Mouse (Mus musculus) spleen, postnatal 4 days (tissue): Measurements from ENCODE around the gene Mllt3.
A peak's percentile ranks its signal among the peaks of the same experiment; 100 is the strongest.

Source experiments
- DNase-seq, 2 experiments: peaks; one replicate each; pipeline ENCODE4 v3.0.0; 2022; ENCODE audit warnings: low spot score in 2 of 2

Mllt3 gene

DNA sequence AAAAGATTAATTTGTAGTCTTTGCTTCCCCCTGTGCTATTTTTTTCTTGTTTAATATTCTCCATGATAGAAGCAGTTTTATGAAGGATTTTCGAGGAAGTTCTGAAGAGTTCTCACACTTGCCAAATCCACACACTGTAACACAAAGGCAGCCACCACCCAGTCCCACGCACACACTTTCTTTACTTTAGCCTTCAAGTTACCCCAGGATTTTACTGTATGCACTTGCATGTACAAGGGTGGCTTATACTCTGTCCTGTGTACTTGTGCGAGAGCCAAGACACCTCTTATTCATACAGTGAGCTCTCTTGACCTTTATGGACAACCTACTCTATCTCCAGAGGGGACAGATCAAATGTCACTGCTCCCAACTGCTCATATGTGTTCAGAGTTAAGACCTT, 209.5 kb downstream of the Mllt3 start:
- DNase-seq: no peak

DNA sequence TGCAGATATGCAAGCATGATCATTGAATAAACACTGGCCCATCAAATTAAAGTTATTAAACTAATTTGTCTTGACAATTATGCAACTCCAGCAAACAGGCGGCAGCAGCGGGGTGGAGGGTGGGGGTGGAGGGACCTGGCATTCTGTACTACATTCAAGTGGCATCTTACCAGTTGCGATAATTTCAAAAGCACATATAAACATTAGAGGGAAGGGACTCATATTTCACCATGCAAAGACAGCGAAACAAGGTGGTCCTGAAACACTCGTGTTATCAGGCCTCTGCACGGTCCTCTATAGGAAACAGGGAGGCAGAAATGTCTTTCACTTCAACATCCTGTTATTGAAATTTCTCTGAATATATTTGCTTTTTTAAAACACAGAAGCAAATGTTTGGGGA, 210.0 kb downstream of the Mllt3 start:
- no peak for DNase-seq

DNA sequence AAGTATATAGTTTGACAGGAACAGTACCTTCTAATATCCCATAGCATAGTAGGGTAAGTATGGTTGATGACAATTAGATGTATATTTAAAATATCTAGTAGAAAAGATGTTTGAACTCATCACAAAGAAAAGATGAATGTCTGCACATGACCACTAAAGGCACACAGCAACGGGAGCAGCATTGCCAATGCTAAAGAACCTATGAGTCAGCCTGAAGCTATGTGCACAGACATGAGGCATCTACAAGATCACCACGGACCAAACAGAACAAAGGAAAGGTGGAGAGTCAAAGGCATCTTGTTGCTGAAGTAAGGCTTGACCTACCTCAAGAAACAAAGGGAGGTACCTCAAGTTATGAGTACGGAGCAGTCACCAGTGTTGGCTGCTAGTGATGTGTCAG, 212.3 kb downstream of the Mllt3 start:
- DNase-seq: no peak

GRCm38 (mm10) chr4:87819182-87819581, 214.0 kb downstream of the Mllt3 start:
- DNase-seq: no peak

DNA sequence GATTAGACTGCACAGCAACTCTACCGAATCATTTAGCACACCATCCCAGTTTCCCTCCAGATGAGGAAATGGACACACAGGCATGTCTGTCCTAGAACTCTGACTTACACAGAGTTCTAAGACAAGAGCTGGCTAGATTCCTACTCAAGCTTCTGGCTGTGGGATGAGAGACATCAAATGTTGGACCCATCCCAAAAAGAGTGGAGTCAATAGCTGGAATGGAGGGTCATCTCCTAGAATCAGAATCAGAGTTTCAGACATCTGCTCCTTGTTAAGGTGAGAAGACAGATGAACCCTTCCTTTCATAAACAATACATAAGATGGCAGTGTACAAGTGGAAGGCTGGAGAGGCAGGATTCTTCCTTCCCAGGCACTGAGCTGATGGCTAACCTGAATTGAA, 214.9 kb downstream of the Mllt3 start:
- DNase-seq: no peak

- DNase-seq: no peak
Measured at GRCm38 (mm10) chr4:87815465-87816108, 217.6 kb downstream of the Mllt3 start.

- no peak for DNase-seq
Measured at GRCm38 (mm10) chr4:87811899-87812298, 221.3 kb downstream of the Mllt3 start.

- DNase-seq: peak in 1 of 2 experiments; percentile 27
Measured at GRCm38 (mm10) chr4:87806196-87806987, 226.8 kb downstream of the Mllt3 start.

DNA sequence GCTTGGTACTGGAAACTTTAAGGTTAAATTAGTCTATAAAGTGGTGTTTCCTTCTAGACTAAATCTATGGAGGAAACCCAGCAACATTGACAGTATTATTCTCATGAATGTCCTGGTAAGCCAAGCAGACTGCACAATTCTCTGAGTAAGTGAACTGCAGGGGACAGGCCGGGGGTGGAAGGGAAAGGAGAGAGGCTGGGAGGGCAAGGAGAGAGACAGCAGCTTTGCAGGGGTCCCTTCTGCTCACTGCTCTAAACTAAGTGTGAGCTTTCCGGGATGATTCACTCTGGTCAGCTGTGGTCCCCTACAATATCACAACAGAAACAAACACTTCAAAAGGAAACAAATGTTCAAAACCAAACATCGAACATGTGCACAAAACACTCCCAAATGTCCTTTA, 228.6 kb downstream of the Mllt3 start:
- DNase-seq: no peak

DNA sequence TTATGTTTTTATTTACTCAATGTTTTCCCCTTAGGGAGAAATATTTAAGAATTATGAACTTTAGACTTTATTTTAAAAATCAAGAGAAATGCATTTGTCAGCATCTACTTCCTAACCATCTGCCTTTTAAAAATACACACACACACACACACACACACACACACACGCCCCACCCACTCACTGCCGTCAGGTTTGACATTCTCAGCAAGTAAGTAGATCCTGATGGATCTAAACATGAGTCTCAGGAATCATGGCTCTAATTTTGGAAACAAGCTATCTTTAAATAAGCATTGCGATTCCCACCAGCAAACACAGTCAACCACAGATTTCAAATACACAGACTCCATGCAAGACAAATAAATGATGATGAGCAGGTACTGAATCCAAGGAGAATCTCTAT, 229.9 kb downstream of the Mllt3 start:
- no peak for DNase-seq

- no peak for DNase-seq
Measured at GRCm38 (mm10) chr4:87802140-87802539, 231.0 kb downstream of the Mllt3 start.

- DNase-seq: no peak
Measured at GRCm38 (mm10) chr4:87801332-87801731, 231.8 kb downstream of the Mllt3 start.

GRCm38 (mm10) chr4:87800276-87800675, 232.9 kb downstream of the Mllt3 start:
- no peak for DNase-seq

DNA sequence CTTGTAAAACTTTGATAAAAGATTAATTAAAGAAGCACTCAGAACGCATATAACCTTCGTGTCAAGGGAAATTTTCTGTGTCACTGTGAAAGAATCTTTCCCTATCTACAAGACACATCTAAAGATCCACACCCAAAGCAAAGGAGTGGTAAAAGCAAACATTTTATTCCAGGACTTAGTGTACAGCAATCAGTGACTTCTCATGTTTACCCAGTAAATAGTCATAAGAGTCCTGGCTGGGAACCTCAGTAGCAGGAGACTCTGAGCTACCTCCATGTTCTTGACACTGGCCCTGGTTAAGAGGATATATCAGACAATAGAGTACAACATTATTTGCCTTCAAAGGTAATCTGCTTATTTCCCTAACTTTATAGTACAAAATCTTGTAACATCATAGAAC, 233.7 kb downstream of the Mllt3 start:
- no peak for DNase-seq

DNA sequence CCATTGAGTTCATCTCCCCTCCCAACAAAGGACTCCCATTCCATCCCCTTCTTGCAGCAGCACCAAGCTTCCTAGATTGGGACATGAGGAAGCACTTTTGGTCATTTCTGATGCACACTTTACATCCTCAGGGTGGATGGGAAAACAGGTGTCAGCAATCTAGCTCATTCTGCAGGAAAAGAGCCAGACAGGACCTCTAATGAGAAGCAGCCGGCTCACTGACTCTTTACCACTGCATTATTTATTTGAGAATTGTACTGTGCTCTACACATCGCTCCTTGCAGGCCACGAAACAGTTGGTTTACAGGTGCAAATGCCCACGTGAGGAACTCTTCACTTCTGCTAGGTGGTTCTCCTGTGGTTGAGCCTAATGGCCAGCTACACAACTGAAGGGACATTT, 237.9 kb downstream of the Mllt3 start:
- DNase-seq: no peak

- no peak for DNase-seq
Measured at GRCm38 (mm10) chr4:87794216-87794615, 238.9 kb downstream of the Mllt3 start.

GRCm38 (mm10) chr4:87792511-87792910, 240.7 kb downstream of the Mllt3 start:
- no peak for DNase-seq

- no peak for DNase-seq
Measured at GRCm38 (mm10) chr4:87789446-87789845, 243.7 kb downstream of the Mllt3 start.

DNA sequence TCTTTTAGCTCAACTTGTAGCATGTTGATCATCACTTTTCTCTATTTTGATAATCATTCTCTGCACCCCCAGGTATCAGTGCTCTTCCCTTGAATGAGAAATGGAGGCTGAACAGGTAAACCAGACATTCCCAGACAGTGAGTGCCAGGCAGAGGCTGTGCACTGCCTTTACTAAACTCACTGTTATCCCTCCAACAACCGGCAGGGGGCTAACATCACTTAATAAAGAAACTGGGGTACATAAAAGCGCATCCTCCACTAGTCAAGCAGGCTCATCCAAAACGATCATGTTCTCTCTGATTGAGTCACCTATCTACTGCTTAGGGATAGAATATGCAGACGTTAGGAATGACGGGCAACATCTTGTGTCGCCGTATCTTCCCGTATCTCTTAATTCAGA, 244.5 kb downstream of the Mllt3 start:
- DNase-seq: peak; percentile 50 to 78

- DNase-seq: no peak
Measured at GRCm38 (mm10) chr4:87785132-87786074, 247.8 kb downstream of the Mllt3 start.

DNA sequence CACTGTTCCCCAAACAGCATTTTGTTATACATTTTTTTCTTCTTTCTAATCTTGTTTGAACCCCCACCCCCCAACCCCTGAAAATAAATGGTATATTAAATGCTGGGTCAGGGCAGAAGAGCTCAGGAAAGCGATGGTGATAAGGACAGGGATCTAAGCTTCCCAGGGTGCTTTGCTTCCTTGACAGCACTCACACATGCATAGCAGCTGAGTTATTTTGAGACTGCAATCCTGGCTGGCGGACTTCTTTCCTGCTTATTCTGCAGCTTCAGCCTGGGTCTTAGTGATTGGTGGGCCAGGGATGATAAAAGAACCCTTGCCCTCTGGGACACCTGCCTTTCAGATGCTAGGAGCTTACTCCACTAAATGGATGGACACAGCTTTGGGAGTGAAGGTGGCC, 249.4 kb downstream of the Mllt3 start:
- no peak for DNase-seq

DNA sequence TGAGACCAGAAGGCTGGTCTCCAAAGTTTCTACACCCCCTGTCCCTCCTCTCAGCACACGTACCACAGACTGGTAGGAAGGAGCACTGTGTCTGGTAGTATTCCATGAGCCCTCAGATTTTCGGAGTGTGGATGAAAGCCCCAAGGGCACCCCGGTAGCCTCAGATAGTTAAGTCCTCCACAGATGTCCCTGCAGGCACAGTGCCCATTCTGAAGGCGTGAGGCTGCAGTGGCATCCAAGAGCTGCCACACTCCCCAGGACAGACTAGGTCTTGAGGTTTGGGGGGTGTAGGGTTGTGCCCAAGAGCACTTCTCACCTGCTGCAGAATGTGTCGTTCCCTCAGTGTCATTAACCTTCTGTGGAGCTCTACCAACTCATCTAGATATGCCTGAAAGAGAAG, 251.2 kb downstream of the Mllt3 start:
- no peak for DNase-seq
